Mouse (Mus musculus): ENCODE measurements around the gene Galk2.

Gene Galk2

DNA sequence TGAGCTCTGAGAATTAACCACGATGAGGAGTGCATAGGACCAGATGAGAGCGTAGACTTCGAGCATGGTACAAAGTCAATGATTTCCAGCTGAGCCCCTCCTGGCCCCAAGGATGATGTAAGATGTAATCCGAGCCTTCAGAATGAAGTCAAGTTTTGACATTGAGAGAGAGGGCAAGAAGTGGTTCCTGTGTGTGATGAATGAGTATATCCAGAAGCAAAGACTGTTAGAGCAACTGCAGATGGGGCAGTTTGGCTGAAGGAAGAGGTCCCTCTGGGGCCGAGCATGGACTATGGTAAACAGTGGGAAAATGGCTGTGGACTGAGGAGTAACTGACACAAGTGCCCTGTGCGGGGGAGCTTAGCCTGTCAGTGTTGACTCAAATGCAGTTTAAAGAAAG is 114.3 kb downstream of the Galk2 start:
- peak; percentile 12 for DNase-seq

DNA sequence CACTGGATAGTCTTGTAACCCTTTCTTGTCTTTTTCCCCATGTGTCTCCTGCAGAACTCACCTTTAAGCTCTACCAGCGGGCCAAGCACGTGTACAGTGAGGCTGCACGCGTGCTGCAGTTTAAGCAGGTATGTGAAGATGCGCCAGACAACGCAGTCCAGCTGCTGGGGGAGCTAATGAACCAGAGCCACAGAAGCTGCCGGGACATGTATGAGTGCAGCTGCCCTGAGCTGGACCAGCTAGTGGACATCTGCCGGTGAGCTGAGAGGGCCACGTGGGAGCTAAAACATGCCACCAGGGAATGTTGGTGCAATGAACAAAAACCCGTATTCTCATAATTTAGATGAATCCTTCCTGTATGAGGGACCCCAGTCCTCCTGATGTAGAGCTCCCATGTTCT is 116.3 kb downstream of the Galk2 start:
- DNase-seq, result no peak

DNA sequence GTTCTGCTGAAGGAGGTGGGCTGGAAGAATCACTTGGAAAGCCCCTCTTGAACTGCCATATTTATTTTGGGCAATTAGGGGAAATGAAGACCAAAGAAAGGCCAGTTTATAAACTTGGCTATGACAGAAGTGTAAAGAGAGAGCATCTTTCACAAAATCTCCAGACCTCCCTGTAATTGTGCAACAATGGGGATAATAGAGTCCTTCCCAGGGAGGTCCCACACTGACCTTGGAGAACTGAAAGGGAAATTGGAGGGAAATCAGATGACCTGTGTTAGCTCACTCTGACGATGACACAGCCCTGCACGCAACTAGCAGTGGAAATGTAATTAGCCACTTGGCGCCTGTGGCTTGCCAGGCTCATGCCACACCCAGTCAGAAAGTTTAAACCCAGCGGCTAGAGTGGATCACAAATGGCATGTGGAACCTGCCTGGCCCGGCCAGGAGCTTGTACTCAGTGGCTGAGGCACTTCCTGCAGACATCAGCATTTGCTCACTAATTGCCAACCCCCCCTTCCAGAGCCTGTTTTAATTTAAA is 117.0 kb downstream of the Galk2 start:
- DNase-seq, result peak; percentile 15

DNA sequence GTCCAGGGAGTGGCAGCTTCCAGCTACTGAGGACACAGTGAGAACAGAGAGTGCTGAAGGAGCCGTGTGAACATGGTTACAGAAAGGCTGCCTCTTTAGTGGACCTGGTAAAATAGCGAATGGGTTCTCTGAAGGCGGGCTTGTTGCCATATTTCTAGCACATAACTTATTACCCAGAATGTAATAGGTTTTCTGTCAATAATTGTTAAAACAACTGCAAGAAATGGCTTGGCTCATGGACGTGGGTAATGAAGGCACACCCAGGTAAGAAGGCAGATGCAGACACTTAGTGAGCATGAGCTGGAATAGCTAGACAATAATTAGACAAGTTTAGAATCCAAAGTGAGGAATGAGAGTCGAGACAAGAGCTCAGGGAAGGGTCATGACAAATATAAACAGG is 143.4 kb downstream of the Galk2 start:
- DNase-seq, result no peak

DNA sequence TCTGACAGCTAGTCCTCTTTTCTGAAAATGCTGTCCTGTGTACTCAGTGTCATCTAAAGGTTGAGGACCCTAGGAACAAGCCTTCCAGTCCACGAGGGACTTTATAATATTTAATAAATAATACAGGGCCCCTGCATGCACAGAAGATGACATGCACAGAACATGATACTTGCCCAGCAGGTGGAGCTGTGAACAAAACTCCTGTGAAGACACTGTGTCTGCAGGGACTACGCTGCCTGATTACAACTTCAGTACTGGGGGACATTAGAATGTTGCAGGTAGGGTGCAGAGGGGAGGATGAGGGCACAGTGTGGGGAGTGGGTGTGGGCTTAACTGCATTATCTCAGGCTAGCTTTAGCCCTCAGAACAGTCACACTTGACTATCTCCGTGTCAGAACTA is 147.2 kb downstream of the Galk2 start:
- peak; percentile 79 for DNase-seq

DNA sequence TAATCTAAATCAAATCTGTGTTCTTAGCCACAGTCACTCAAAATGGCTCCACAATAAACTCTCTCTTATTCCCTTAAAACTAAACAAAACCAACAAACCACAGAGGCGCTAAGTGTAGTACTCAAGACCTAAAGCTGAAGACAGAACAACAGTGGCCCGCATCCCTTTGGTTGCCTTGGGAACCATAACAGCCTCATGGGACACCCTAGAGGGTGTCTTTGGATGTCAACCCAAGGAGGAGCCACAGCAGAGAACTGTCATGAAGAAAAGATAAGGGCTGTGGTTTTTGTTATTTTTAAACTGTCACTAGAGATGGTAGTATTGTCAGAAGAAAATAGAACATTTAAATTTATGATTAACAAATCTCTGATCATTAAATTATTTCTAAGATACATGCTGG is 147.8 kb downstream of the Galk2 start:
- no peak for DNase-seq

DNA sequence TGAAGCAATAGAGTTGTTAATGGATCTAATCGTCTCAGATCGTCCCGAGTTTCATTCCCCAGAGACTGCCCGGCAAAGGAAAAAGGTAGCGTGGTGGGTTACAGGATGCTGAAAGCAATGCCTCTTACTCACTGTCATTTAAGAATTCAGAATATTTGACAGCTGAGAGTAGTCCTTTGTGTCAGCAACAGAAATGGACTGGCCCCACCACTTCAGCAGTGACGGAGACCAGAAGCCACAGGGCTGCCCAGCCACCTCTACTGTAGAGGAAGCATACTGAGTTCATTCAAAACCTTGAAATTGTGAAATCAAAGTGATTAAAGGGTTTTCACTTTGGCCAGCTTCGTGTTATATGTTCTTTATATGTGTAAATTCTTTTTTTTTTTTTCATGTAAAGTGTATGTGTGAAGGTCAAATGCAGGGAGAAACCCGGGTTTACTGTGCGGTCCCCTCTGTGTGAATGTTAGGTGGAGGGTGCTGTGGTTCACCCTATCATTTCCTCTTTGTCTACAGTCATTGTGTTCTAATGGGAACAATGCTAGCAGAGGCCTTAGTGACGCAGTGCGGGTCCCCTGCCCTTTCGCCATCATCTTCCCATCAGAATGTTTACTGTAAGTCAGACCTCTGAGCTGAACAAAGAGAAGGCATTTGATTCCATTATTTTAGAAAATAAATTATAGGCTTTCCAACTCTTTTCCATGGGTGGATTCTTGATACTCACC is 156.2 kb downstream of the Galk2 start:
- no peak for DNase-seq

DNA sequence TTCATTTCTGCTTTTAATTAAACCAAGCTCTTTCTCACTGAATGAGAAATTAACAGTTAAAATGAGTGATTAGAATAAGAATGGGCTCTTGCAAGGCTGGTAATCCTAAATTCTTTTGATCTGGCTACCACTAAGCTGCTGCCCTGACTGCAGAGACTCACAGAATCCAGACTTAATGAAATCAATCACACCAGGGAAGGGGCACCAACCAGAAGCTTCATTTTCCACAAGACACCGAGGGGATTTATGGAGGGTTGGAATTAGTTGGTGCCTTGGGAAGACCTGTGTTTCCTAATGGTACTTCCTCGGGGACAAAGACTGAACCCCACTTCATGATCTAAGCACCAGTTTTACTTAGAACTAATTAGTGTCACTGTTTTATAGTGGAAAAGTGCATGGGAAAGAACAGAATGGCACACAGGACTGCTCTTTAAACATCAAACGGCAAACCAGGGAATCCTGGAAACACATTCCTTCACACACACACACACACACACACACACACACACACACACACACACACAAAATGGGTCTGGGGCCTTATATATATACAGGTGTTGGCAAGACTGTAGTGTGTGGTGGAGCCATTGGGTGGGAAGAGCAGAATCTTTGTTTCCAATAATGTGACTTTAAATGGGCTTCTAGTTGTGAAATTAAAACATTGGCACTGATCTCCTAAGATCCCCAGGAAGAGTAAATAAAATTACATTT is 157.0 kb downstream of the Galk2 start:
- DNase-seq, result no peak

DNA sequence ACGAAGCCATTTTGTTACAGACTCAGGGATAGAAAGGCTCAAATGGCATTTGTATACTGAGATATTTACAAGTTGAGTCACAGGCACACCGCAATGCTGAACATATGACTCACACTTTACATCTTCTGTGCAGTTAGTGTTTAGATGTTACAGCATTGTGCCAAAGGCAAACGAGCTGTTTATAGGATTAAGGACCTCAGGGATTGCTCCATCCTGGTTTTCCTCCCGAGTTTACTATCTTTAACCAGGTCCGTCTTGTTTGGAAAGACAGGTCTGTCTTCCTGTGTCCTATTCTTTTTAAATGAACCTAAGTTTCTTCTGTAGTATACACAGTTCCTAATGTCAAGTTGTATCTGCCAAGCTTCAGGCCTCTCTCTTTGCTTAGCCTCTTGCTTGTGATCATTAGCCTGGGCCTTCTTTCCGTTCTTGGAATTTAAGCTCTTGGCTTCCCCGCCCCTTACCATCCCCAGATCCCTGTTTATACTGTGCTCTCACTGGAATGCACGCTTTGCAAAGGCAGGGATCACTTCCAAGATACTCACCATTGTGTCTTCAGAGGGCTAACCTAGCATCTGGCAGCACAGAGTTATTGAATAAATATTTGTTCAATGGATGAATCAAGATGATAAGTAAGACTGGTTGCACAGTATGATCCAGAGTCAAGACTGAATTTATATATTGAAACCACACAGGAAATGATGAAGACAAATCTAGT is 172.4 kb downstream of the Galk2 start:
- no peak for DNase-seq

DNA sequence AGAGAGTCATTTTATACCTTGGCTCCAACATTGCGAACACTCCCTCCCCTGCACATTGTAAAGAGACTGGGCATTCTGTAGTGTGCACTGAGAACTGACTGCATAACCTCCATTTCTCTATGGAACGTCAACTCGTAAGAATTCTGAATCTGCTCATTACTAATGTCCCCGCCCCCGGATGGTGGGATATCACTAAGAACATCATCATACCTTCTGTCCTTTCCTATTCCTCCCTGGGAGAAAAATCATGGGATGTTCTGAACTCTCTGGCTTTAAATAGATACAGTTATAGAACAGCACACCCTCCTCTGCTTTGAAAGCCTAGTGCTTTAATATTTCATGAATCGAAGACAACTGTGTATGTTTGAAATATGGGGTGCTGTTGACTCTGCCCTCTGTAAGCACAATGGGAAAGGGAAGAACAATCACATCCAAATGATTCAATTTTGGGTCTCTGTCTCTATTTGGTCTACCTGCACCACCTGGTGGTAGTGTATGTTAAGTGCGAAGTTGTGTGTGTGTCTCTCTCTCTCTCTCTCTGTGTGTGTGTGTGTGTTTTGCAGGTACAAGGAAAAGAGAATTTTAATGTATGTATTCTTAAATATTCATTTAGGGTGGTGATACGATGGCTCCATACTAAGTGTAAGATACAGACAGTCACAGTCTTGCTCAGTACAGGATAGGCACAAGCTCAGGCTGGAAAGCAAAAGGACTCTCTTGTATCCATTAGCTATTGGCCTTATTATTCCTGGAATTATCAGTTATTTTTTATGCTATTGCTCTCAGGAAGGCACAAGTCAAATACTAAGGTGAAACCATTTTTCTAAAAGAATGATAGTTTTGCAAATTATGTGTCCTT is 174.4 kb downstream of the Galk2 start:
- peak; percentile 36 for DNase-seq
